Mouse (Mus musculus) intestine, embryonic 15.5 days (tissue): Measurements from ENCODE around the gene Samt3. TPM values are rescaled to one million over a fixed set of nuclear protein-coding genes. Genes with fewer than 3 reads are reported as not detected.

Experiments used
- ATAC-seq: fragments of 200-750 bp; cut with Nextera tagmentation; 2 replicates; pipeline ENCODE4 v1.8.0; 2017; ENCODE audit warnings: moderate TSS enrichment, moderate library complexity
- H3K27ac ChIP-seq: fragments of 300-500 bp; sonication (generic); 2 replicates; pipeline ENCODE4 v1.5.1; 2015; ENCODE audit warnings: mild to moderate bottlenecking, inconsistent platforms
- H3K27me3 ChIP-seq: fragments of 300-500 bp; sonication (generic); replicated peaks from 2 replicates; pipeline ENCODE4 v1.6.1; 2015; ENCODE audit warnings: inconsistent platforms
- H3K36me3 ChIP-seq: fragments of 300-500 bp; sonication (generic); 2 replicates; pipeline ENCODE4 v1.6.1; 2015; ENCODE audit warnings: inconsistent platforms
- H3K4me1 ChIP-seq: fragments of 300-500 bp; sonication (generic); replicated peaks from 2 replicates; pipeline ENCODE4 v1.6.1; 2015; ENCODE audit warnings: inconsistent platforms
- H3K4me2 ChIP-seq: fragments of 300-500 bp; sonication (generic); replicated peaks from 2 replicates; pipeline ENCODE4 v1.6.1; 2015; ENCODE audit warnings: mild to moderate bottlenecking, inconsistent platforms
- H3K4me3 ChIP-seq: fragments of 300-500 bp; sonication (generic); replicated peaks from 2 replicates; pipeline ENCODE4 v1.5.1; 2015; ENCODE audit warnings: inconsistent platforms
- H3K9ac ChIP-seq: fragments of 300-500 bp; sonication (generic); 2 replicates; pipeline ENCODE4 v1.6.1; 2015; ENCODE audit warnings: inconsistent platforms
- H3K9me3 ChIP-seq: fragments of 300-500 bp; sonication (generic); 2 replicates; pipeline ENCODE4 v1.6.1; 2016; ENCODE audit warnings: inconsistent platforms
- WGBS: fragments of 180-500 bp; shearing (Covaris S2); methylation state at CpG from one replicate; pipeline ENCODE4 v1.1.7; 2015; 5-methylcytosine and 5-hydroxymethylcytosine counted together
- polyA plus RNA-seq: library from polyadenylated mRNA; unstranded; fragments of >200 nt; fragmentation: Nextera tagmentation; extraction: Ambion mirVana; gene quantifications from 2 replicates; pipeline ENCODE4 v1.2.1, GENCODE M21; 2015

Samt3 gene
- not detected in 2 replicates for polyA plus RNA-seq

- no peak within 1 kb of the TSS for H3K9ac ChIP-seq
- H3K4me2 ChIP-seq: no peak within 1 kb of the TSS
- no peaks in the 10 kb centered on the region for H3K9me3 ChIP-seq
- H3K36me3 ChIP-seq: no peaks in the 10 kb centered on the region
- H3K4me1 ChIP-seq: no peaks in the 10 kb centered on the region
- no peak within 1 kb of the TSS for H3K4me3 ChIP-seq
- no peaks in the 10 kb centered on the region for H3K27me3 ChIP-seq
- ATAC-seq: no peak
- no peak within 1 kb of the TSS for H3K27ac ChIP-seq
Observed at GRCm38 (mm10) chrX:86043899-86044298, at the start of gene Samt3. Gene Samt3, plus strand, starts transcription at chrX:86044199.

- no peaks in the 10 kb centered on the region for H3K4me1 ChIP-seq
- no peak for ATAC-seq
Observed at GRCm38 (mm10) chrX:86016591-86016990, 27.4 kb upstream of the Samt3 start.

GRCm38 (mm10) chrX:86088672-86089071, 44.7 kb downstream of the Samt3 start:
- Histone ChIP-seq H3K36me3 (no peaks in the 10 kb centered on the region), H3K4me1 (no peaks in the 10 kb centered on the region), H3K9ac (no peak overlapping the region), H3K4me3 (no peak overlapping the region), H3K27ac (no peak overlapping the region), H3K27me3 (no peaks in the 10 kb centered on the region), H3K9me3 (no peaks in the 10 kb centered on the region), H3K4me2 (no peak overlapping the region)
- no peak for ATAC-seq
- 88% methylated on average over 1 of the region's 1 CpGs for WGBS

More at GRCm38 (mm10) chrX:86016591-86016990, 27.4 kb upstream of the Samt3 start:
- no peak overlapping the region for H3K4me3 ChIP-seq
- no peak overlapping the region for H3K27ac ChIP-seq
- no peaks in the 10 kb centered on the region for H3K9me3 ChIP-seq
- no peaks in the 10 kb centered on the region for H3K27me3 ChIP-seq
- 39% methylated on average over 1 of the region's 1 CpGs for WGBS
- H3K36me3 ChIP-seq: no peaks in the 10 kb centered on the region
- H3K4me2 ChIP-seq: no peak overlapping the region
- H3K9ac ChIP-seq: no peak overlapping the region

Other genes starting within 250 kb of the Samt3 start
- 0.10 and 0.20 TPM in 2 replicates for gene 5430427O19Rik, start 173.8 kb upstream of the Samt3 start, polyA plus RNA-seq
- gene Nr0b1, start 147.6 kb downstream of the Samt3 start, polyA plus RNA-seq: 0.23 and 0.33 TPM in 2 replicates